ENCODE assay signal across 8 mouse cellular contexts in genomic region chr1:190881422-190881821, GRCm38 (mm10). TPM values are rescaled to one million over a fixed set of nuclear protein-coding genes. Genes with fewer than 3 reads are reported as not detected.
DNase-seq lines count a peak whose midpoint lies in the region; ATAC-seq and TF ChIP-seq lines count a peak whose summit lies in the region.

No protein-coding gene starts in this region.

- no peak overlapping the region for H3K9ac ChIP-seq in ES-E14 (ENCODE audit: insufficient read depth, low read depth, low read length, poor library complexity, severe bottlenecking)
- no peak overlapping the region for H3K9ac ChIP-seq in forebrain, embryonic 14.5 days (ENCODE audit: low read length)
- no peak overlapping the region for H3K9ac ChIP-seq in midbrain, embryonic 15.5 days

- 4% methylated on average over 2 of the region's 2 CpGs for WGBS in forebrain, embryonic 14.5 days
- WGBS in midbrain, embryonic 15.5 days: 3% methylated on average over 2 of the region's 2 CpGs

- ATAC-seq in forebrain, embryonic 14.5 days: peak; percentile 78
- ATAC-seq in midbrain, embryonic 15.5 days (replicated peaks): 0 out of 2 replicates have a peak, but pooled peaks have one; percentile 48

- no peaks in the 10 kb centered on the region for H3K27me3 ChIP-seq in forebrain, embryonic 14.5 days (replicated peaks; ENCODE audit: control insufficient read depth, insufficient read depth, low read length)
- no peaks in the 10 kb centered on the region for H3K27me3 ChIP-seq in midbrain, embryonic 15.5 days (replicated peaks)

- peak; percentile 28 to 43 for DNase-seq in kidney, adult 8-10 months
- no peak for DNase-seq in kidney, adult 11 months
- peak; percentile 56 for DNase-seq in ES-E14 (ENCODE audit: low read depth, low spot score)
- DNase-seq in brain, embryonic 18.5 days (ENCODE audit: low read depth, low spot score): peak; percentile 34
- peak; percentile 88 for DNase-seq in forebrain, embryonic 14.5 days (ENCODE audit: low spot score)
- DNase-seq in layer of hippocampus, postnatal 10 days (ENCODE audit: low spot score in 2 of 2): peak; percentile 64 to 76
- peak; percentile 8 to 11 for DNase-seq in thymus, postnatal 36 days

- H3K9me3 ChIP-seq in ES-E14 (ENCODE audit: control insufficient read depth, insufficient read depth, low read depth, low read length): no peaks in the 10 kb centered on the region
- no peaks in the 10 kb centered on the region for H3K9me3 ChIP-seq in forebrain, embryonic 14.5 days (replicated peaks; ENCODE audit: control insufficient read depth, low read length)
- no peaks in the 10 kb centered on the region for H3K9me3 ChIP-seq in midbrain, embryonic 15.5 days

- no peak overlapping the region for H3K4me3 ChIP-seq in ES-E14 (ENCODE audit: insufficient read depth in 1 of 2, low read depth in 1 of 2, low read length in 2 of 2, poor library complexity in 1 of 2, severe bottlenecking in 1 of 2)
- H3K4me3 ChIP-seq in forebrain, embryonic 14.5 days (ENCODE audit: low read depth, low read length): no peak overlapping the region
- H3K4me3 ChIP-seq in midbrain, embryonic 15.5 days: no peak overlapping the region

- no peak overlapping the region for H3K27ac ChIP-seq in ES-E14 (ENCODE audit: insufficient read depth, low read depth, low read length, poor library complexity, severe bottlenecking)
- no peak overlapping the region for H3K27ac ChIP-seq in forebrain, embryonic 14.5 days (ENCODE audit: low read depth, low read length)
- no peak overlapping the region for H3K27ac ChIP-seq in midbrain, embryonic 15.5 days

- H3K36me3 ChIP-seq in ES-E14 (ENCODE audit: control insufficient read depth, insufficient read depth, low read length, poor library complexity, severe bottlenecking): peaks cover 2% of the 10 kb centered on the region; the same call in 1 of the 2 replicates
- H3K36me3 ChIP-seq in forebrain, embryonic 14.5 days (ENCODE audit: control insufficient read depth, insufficient read depth, low read length): peaks cover 21% of the 10 kb centered on the region
- H3K36me3 ChIP-seq in midbrain, embryonic 15.5 days (replicated peaks): 0 out of 2 replicates have a peak, but pooled peaks cover 7% of the 10 kb centered on the region

- no peak overlapping the region for H3K4me2 ChIP-seq in forebrain, embryonic 14.5 days (ENCODE audit: low read length)
- no peak overlapping the region for H3K4me2 ChIP-seq in midbrain, embryonic 15.5 days

- in situ Hi-C loops in ES-E14 (cut with MboI; ENCODE audit: low sequenced_read_pairs in 2 of 2, unreplicated experiment in 2 of 2): no loop called here

- no peaks in the 10 kb centered on the region for H3K4me1 ChIP-seq in ES-E14 (ENCODE audit: control insufficient read depth in 2 of 2, insufficient read depth in 2 of 2, low read length in 2 of 2, poor library complexity in 1 of 2)
- H3K4me1 ChIP-seq in forebrain, embryonic 14.5 days (ENCODE audit: control insufficient read depth, insufficient read depth, low read length): no peaks in the 10 kb centered on the region
- H3K4me1 ChIP-seq in midbrain, embryonic 15.5 days: no peaks in the 10 kb centered on the region

TF ChIP-seq in ES-E14, 5 proteins besides CTCF, POLR2A, EP300 and RAD21:
- no peak for TF ChIP-seq ZNF384 (IDR thresholded peaks at IDR 0.05; ENCODE audit: low read depth, low read length)
- no peak for TF ChIP-seq ZC3H11A (IDR thresholded peaks at IDR 0.05; ENCODE audit: borderline replicate concordance, low read depth, low read length)
- TF ChIP-seq HCFC1 (IDR thresholded peaks at IDR 0.05; ENCODE audit: borderline replicate concordance, insufficient read depth, low read length): no peak
- TF ChIP-seq CHD2 (IDR thresholded peaks at IDR 0.05; ENCODE audit: low read depth, low read length): no peak
- TF ChIP-seq MAFK (IDR thresholded peaks at IDR 0.05; ENCODE audit: insufficient read depth, low read depth, low read length): no peak

RNA-seq across cellular contexts. Expression of gene Rps6kc1, which starts 30.1 kb away (rescaled TPM):
- total RNA-seq in ES-E14 (2012; rRNA removed): 19.3 and 24.6 TPM in 2 replicates
- polyA plus RNA-seq in forebrain, embryonic 14.5 days (2014; fragmentation: Nextera tagmentation; extraction: Ambion mirVana): 23.8 and 29.9 TPM in 2 replicates
- total RNA-seq in layer of hippocampus, postnatal 10 days (2021): 10 to 100 TPM; 59.9 to 66.0 TPM
- polyA plus RNA-seq in midbrain, embryonic 15.5 days (2015; fragmentation: Nextera tagmentation; extraction: Ambion mirVana): 34.6 and 36.9 TPM in 2 replicates

RNA-seq across cellular contexts. Expression of gene Angel2, which starts 43.5 kb away (rescaled TPM):
- 21.6 and 21.9 TPM in 2 replicates for total RNA-seq in ES-E14 (2012; rRNA removed)
- polyA plus RNA-seq in forebrain, embryonic 14.5 days (2014; fragmentation: Nextera tagmentation; extraction: Ambion mirVana): 57.4 and 60.6 TPM in 2 replicates
- total RNA-seq in layer of hippocampus, postnatal 10 days (2021): 10 to 100 TPM; 47.9 to 50.6 TPM
- 51.5 and 53.2 TPM in 2 replicates for polyA plus RNA-seq in midbrain, embryonic 15.5 days (2015; fragmentation: Nextera tagmentation; extraction: Ambion mirVana)
